Mouse (Mus musculus) testis, postnatal 14 days (tissue): ENCODE measurements around the gene Amfr.

Source experiments
- DNase-seq: peaks from one replicate; pipeline ENCODE4 v3.0.0; 2021; ENCODE audit warnings: low spot score

Amfr gene

GRCm38 (mm10) chr8:93981679-93982215 is 30.9 kb downstream of the Amfr start:
- DNase-seq = no peak

DNA sequence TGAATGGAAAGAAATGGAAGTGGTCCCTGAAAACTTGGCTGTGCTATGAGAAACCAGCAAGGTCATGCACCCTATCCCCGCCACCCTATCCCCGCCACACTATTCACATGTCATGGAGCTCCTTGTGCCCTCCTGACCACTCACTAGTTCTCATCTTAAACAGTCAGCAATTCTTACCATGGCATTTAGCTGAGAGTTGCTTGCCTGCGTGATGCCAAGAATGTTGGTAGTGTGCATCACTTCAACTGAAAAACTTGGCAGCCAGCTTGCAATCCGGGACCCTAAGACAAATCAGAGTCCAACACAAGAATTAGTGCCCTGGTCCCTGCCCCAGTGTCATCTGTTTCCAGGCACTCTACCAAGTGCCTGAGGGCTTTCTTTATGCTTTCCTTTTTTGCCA is 32.5 kb downstream of the Amfr start:
- DNase-seq = no peak

GRCm38 (mm10) chr8:93976446-93977211 is 36.0 kb downstream of the Amfr start:
- no peak for DNase-seq

DNA sequence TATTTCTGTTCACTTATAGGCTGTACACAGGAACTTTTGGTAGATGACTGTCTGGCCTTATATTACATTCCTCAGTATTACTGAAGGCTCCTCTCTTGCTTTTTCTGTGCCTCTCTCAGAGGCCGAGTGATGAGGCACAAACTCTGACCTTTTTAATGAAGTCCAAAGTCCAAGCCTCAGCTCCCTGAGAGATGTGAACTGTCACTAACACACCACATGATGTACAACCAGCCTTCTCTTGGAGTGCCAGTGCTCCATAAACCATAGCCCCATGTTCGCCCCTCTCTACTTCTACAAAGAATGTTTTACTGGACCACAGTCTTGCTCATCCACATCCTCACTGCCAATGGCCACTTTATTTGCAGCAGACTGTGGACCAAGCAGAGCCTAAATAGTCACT is 37.3 kb downstream of the Amfr start:
- DNase-seq = no peak

DNA sequence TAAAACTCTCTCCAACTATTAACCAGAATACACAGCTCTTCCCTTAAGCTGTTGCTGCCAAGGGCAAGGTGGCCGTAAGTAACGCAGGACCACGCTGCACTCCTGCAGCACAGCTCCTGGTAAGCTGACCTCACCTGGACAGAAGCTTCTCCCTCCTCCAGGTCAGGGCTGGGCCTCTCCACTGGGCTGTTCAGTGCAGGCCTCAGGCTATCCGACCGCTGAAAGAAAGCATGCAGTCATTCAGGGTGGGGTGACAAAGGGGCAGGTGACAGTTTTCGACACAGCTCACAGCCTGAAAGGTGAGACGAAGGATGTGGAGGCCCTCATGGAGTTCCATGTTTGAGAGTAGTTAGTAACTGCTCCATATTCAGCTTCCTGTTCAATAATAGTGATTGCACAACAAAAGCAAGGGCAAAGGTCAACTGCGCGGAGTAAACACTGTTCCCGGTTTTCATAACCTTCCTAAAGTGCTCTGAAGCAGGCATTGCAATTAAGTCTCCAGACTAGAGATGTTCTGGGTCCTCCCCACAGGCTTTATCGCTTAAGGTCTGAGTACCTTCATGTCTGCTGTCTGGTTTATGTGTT is 37.9 kb downstream of the Amfr start:
- DNase-seq = no peak

GRCm38 (mm10) chr8:93973831-93974375 is 38.7 kb downstream of the Amfr start:
- no peak for DNase-seq

- no peak for DNase-seq
Measured at GRCm38 (mm10) chr8:93972971-93973734, 39.5 kb downstream of the Amfr start.

DNA sequence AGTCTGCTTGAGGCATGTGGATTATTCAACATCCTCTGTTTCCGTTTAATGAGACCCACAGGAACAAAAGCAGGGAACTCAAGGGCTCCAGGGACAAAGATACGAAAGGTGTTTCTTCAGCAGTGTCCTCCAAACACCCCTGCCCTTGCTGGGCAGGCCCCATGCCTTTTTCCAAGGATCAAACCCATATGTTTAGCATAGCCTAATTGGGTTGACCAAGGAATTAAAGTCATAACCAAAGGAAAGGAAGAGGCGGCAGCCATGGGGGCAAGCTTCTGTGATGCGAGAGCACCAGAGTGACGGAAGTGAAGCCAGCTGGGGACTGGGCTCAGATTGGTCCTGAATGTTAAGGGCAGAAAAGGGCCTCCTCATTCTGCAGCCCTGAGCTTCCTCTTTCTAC is 40.4 kb downstream of the Amfr start:
- DNase-seq = no peak

- no peak for DNase-seq
Measured at GRCm38 (mm10) chr8:93971451-93971850, 41.2 kb downstream of the Amfr start.

DNA sequence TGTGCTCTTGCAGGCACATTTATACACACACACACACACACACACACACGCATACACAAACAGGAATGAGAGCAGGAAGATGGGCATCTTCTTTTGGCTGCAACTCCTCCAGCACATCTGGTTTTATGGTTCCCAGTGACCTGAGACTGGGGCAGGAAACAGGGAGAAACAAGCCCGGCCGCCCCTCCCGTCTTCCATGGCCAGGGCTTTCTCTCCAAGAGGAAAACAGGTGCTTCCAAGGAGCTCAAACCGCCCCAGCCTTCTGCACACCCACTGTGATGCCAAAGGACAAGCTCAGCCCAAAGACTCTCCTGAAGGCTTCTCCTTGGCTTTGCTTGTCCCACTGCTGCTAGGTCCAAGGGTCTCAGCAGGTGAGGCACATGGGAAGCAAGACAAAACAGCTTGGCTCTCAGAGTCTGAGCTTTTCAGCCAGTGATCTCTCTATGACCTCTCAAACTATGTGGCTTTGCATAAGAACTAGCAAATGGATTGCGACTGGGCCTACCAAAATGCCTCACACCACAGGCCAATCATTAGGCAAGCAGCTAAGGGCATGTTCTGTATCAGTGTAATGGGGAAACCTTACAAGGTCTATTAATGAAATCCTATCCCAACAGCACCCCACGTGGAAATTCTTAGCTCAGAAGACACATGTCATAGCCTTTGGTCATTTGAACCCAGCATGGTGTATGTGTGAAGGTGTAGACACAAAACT is 42.9 kb downstream of the Amfr start:
- DNase-seq = no peak

GRCm38 (mm10) chr8:93968293-93968692 is 44.3 kb downstream of the Amfr start:
- no peak for DNase-seq

- no peak for DNase-seq
Measured at GRCm38 (mm10) chr8:93960909-93961308, 51.7 kb downstream of the Amfr start.

- DNase-seq = no peak
Measured at GRCm38 (mm10) chr8:93958402-93958801, 54.2 kb downstream of the Amfr start.

DNA sequence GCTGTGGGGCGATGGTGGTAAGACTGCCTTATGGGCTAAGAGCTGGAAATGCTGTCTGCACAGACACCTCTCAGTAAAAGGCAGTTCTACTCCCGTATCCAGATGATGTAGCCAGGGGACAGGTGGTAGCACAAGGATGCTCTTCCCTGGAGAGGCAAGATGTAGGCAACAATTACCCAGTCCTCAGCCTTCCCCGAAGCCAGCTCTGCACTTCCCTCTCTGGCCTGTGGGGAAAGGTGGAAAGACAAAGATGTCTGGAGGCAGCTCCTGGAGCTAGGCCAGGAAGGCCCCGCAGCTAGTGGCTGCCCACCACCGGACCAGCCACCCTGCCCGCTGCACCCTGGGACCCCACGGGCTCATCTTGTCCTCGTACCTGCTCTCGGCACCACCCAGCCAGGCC is 60.1 kb downstream of the Amfr start:
- no peak for DNase-seq

GRCm38 (mm10) chr8:93950133-93950532 is 62.5 kb downstream of the Amfr start:
- no peak for DNase-seq

- no peak for DNase-seq
Measured at GRCm38 (mm10) chr8:93946397-93946796, 66.2 kb downstream of the Amfr start.

DNA sequence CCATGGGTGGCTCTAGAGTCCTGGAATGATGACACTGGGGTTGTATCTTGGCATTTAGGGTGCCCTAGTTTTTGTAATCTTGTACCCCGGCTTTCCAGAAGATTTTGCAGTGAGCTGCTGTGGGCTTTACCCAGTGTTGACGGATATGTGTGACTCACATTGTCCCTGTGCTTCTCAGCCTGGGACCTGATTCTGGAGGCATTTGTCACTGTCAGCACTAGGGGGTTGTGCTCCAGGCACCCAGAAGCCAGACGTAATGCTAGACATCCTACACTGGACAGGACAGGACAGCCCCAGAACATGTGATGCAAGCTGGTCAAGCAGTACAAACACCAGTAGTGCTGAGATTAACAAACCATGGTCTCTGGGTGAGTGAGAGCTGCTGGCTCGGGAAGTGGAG is 66.9 kb downstream of the Amfr start:
- DNase-seq = no peak

DNA sequence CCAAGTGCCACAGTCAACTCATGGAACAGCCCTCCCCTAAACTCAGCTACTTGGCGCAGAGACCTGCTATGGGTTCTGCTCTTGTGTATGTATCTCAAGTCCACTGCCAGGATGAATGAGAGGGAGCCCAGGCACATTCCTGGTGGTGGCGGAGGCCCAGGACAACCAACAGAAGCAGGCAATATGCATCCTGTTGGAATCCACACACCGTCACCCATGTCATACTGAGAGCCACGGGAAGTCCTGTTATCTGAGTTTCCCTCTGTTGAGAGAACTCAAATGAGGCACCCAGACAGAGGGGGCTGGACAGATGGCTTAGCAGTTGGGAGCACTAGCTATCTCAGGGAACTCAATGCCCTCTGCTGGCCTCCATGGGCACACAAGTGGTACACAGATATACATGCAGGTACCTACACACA is 71.0 kb downstream of the Amfr start:
- no peak for DNase-seq

DNA sequence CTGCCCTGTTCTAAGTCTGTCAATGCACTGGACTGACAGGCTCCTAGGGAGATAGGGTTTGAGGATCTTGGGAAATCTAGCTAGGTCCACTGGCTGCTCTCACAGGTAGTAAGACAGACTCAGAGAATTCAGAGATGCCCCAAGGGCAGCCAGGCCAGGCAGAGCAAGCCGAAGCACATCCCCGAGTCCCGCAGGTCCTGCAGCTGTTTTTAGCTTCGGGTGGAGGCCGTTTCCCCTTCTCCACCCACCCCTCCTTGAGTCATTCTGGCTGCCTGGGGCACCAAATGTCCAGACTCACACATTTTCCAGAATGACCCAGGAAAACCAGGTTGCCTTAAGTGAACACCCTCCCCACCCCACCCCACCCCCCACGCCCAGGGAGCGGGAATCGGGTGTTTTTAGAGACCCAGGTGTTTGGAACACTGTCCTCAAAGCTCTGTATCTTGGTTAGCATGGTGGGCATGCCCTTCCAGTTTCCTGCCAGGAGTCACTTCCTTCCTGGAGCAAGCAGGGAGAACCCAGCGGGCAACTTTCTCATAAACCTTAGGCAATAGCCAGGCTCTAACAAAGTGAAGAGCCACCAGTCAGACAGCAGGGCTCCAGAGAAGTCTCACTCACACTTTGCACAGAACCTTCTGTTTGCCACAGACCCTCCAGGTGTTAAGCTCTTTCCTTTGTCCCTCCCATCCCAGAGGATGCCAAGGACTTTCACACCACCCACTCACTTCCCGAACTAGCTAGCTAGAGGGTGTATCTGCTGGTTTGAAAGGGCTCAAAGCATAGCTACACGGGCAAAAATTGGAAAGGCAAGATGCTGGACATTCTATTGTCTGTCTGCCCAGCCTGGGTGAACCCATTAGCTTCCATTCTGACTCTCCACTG is 71.9 kb downstream of the Amfr start:
- no peak for DNase-seq

GRCm38 (mm10) chr8:93938193-93938592 is 74.4 kb downstream of the Amfr start:
- no peak for DNase-seq

DNA sequence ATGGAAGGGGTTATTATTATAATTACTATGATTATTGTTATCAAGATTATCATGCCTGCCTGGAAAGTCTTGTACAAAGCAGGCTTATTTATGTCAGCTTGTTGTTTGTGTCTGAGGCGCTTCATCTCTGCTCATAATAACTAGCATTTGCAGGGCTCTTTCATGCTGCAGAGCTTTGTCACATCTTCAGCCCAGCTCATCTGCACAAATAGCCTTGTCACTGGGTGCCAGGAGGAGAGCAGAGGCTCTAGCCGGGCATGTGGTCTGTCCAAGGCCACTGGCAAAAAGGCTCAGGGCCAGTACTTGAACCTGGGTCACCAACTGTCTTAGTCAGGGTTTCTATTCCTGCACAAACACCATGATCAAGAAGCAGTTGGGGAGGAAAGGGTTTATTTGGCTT is 79.4 kb downstream of the Amfr start:
- no peak for DNase-seq
